Mouse (Mus musculus) spleen, adult 2 months (tissue): ENCODE measurements around the gene Gm9639.
"Not testable (repeated sequence)": the region's sequence is repeated elsewhere in the genome, so short reads cannot be mapped to it uniquely, and the experiment has no call there.

ENCODE experiments used
- CTCF ChIP-seq: fragments of 200-500 bp; IDR thresholded peaks from 2 replicates; pipeline ENCODE4 v1.5.1; 2011; ENCODE audit warnings: mild to moderate bottlenecking, inconsistent platforms; ENCODE audit not compliant: insufficient read depth, insufficient read length, insufficient replicate concordance; ENCODE audit errors: extremely low read depth
- POLR2A ChIP-seq: fragments of 200-500 bp; IDR thresholded peaks from 2 replicates; pipeline ENCODE4 v1.6.1; 2011; ENCODE audit warnings: low read depth, low read length, inconsistent platforms

- TF ChIP-seq CTCF, POLR2A: not testable (repeated sequence)
These were observed 11.5 kb downstream of the Gm9639 start for GRCm38 (mm10) chr10:77783396-77783795.
